Mouse (Mus musculus) G1E (cell line): ENCODE measurements around the gene AL607142.1. TPM values are rescaled to one million over a fixed set of nuclear protein-coding genes. Genes with fewer than 3 reads are reported as not detected.

Experiments used
- ATAC-seq: 2 replicates; pipeline ENCODE4 v1.8.0; 2016; ENCODE audit warnings: mild to moderate bottlenecking; ENCODE audit not compliant: insufficient number of reproducible peaks, poor library complexity, low FRiP score, severe bottlenecking; ENCODE audit errors: extremely low read depth
- DNase-seq: peaks from one replicate; pipeline ENCODE4 v3.0.0; 2012; ENCODE audit warnings: low spot score
- H3K27me3 ChIP-seq: 2 replicates; pipeline ENCODE4 v1.6.1; 2012; ENCODE audit warnings: mild to moderate bottlenecking, low read length, inconsistent platforms; ENCODE audit not compliant: insufficient read depth
- H3K36me3 ChIP-seq: replicated peaks from 2 replicates; pipeline ENCODE3; 2012; ENCODE audit warnings: mild to moderate bottlenecking, inconsistent platforms
- H3K4me1 ChIP-seq: 2 replicates; pipeline ENCODE4 v1.6.1; 2012; ENCODE audit warnings: low read depth, low read length, inconsistent platforms, mixed read lengths; ENCODE audit not compliant: insufficient read depth
- H3K4me3 ChIP-seq: 2 replicates; pipeline ENCODE4 v1.5.1; 2012; ENCODE audit warnings: low read depth, mild to moderate bottlenecking, inconsistent platforms, low read length, moderate library complexity, mixed read lengths
- H3K9me3 ChIP-seq: replicated peaks from 2 replicates; pipeline ENCODE4 v1.6.1; 2012; ENCODE audit warnings: inconsistent platforms
- CTCF ChIP-seq: IDR thresholded peaks from 2 replicates; pipeline ENCODE4 v1.5.1; 2012; ENCODE audit warnings: low read depth, low read length, inconsistent platforms, mixed read lengths
- GATA1 ChIP-seq: IDR thresholded peaks from 2 replicates; pipeline ENCODE4 v1.6.1; 2012; ENCODE audit warnings: borderline replicate concordance, low read length, inconsistent platforms, mixed read lengths
- GATA2 ChIP-seq: IDR thresholded peaks from 2 replicates; pipeline ENCODE4 v1.6.1; 2012; ENCODE audit warnings: low read depth, low read length, inconsistent platforms, borderline replicate concordance
- POLR2AphosphoS5 ChIP-seq: IDR thresholded peaks from 2 replicates; pipeline ENCODE4 v1.6.1; 2012; ENCODE audit warnings: low read depth, low read length, inconsistent platforms; ENCODE audit not compliant: insufficient replicate concordance
- TAL1 ChIP-seq: conservative IDR thresholded peaks from 2 replicates; pipeline ENCODE4 v1.6.1; 2012; ENCODE audit warnings: low read depth, low read length, inconsistent platforms, mixed read lengths
- polyA plus RNA-seq: library from polyadenylated mRNA; stranded (reverse); fragments of >175 nt; gene quantifications from 2 replicates; pipeline ENCODE4 v1.2.3, GENCODE M21; 2012
- total RNA-seq, 2 experiments: library from RNA; stranded (forward) in 1 of 2; stranded (reverse) in 1 of 2; fragments of 200-1000 nt in 1 of 2; fragments of >200 nt in 1 of 2; fragmentation: Nextera tagmentation in 1 of 2; gene quantifications; 2 replicates each; pipeline ENCODE4 v1.2.3; 2014 to 2017

The AL607142.1 gene
- total and polyA plus RNA-seq, 3 experiments: not detected

- DNase-seq: no peak
- no peak overlapping the region for H3K4me3 ChIP-seq
- no peaks in the 10 kb centered on the region for H3K36me3 ChIP-seq
- TF ChIP-seq GATA2: no peak
- TF ChIP-seq CTCF: no peak
- TF ChIP-seq TAL1: no peak
- no peak for TF ChIP-seq POLR2AphosphoS5
- no peak for TF ChIP-seq GATA1
- H3K9me3 ChIP-seq: peaks cover 88% of the 10 kb centered on the region
- H3K27me3 ChIP-seq: no peaks in the 10 kb centered on the region
- H3K4me1 ChIP-seq: no peaks in the 10 kb centered on the region
- ATAC-seq: no peak
Observed at GRCm38 (mm10) chr4:120053026-120054005, 11.5 kb upstream of the AL607142.1 start.

GRCm38 (mm10) chr4:120054145-120054544 lies 10.7 kb upstream of the AL607142.1 start:
- H3K27me3 ChIP-seq: no peaks in the 10 kb centered on the region
- DNase-seq: no peak
- no peaks in the 10 kb centered on the region for H3K36me3 ChIP-seq
- H3K4me3 ChIP-seq: no peak overlapping the region; the same call in 1 of the 2 replicates
- no peaks in the 10 kb centered on the region for H3K4me1 ChIP-seq
- no peak for ATAC-seq
- TF ChIP-seq CTCF (no peak), GATA2 (no peak), GATA1 (no peak), TAL1 (no peak), POLR2AphosphoS5 (no peak)
- H3K9me3 ChIP-seq: peaks cover 88% of the 10 kb centered on the region

- no peak overlapping the region for H3K4me3 ChIP-seq
- DNase-seq (no peak), ATAC-seq (no peak)
- no peaks in the 10 kb centered on the region for H3K27me3 ChIP-seq
- no peaks in the 10 kb centered on the region for H3K4me1 ChIP-seq
- TF ChIP-seq POLR2AphosphoS5 (no peak), TAL1 (no peak), CTCF (no peak), GATA2 (no peak), GATA1 (no peak)
- no peaks in the 10 kb centered on the region for H3K36me3 ChIP-seq
- peaks cover 84% of the 10 kb centered on the region for H3K9me3 ChIP-seq
Observed at GRCm38 (mm10) chr4:120056451-120056850, 8.3 kb upstream of the AL607142.1 start.

GRCm38 (mm10) chr4:120057529-120057928 lies 7.3 kb upstream of the AL607142.1 start:
- Histone ChIP-seq H3K4me3 (no peak overlapping the region), H3K4me1 (no peaks in the 10 kb centered on the region)
- DNase-seq: no peak

GRCm38 (mm10) chr4:120058157-120058556 lies 6.6 kb upstream of the AL607142.1 start:
- Histone ChIP-seq H3K27me3 (no peaks in the 10 kb centered on the region), H3K4me1 (no peaks in the 10 kb centered on the region), H3K36me3 (no peaks in the 10 kb centered on the region), H3K4me3 (no peak overlapping the region), H3K9me3 (peaks cover 84% of the 10 kb centered on the region)
- TF ChIP-seq POLR2AphosphoS5 (no peak), GATA1 (no peak), GATA2 (no peak), CTCF (no peak), TAL1 (no peak)
- DNase-seq (no peak), ATAC-seq (no peak)

More at GRCm38 (mm10) chr4:120057529-120057928, 7.3 kb upstream of the AL607142.1 start:
- TF ChIP-seq TAL1 (no peak), CTCF (no peak), GATA2 (no peak), POLR2AphosphoS5 (no peak), GATA1 (no peak)
- Histone ChIP-seq H3K36me3 (no peaks in the 10 kb centered on the region), H3K27me3 (no peaks in the 10 kb centered on the region), H3K9me3 (peaks cover 83% of the 10 kb centered on the region)
- ATAC-seq: no peak

GRCm38 (mm10) chr4:120058794-120059193 lies 6.0 kb upstream of the AL607142.1 start:
- Histone ChIP-seq H3K4me3 (no peak overlapping the region), H3K4me1 (no peaks in the 10 kb centered on the region), H3K27me3 (no peaks in the 10 kb centered on the region), H3K36me3 (no peaks in the 10 kb centered on the region), H3K9me3 (peaks cover 84% of the 10 kb centered on the region)
- TF ChIP-seq TAL1 (no peak), POLR2AphosphoS5 (no peak), GATA1 (no peak), CTCF (no peak), GATA2 (no peak)
- ATAC-seq (no peak), DNase-seq (no peak)
